Mouse (Mus musculus): ENCODE measurements around the gene Usp7. TPM values are rescaled to one million over a fixed set of nuclear protein-coding genes. Genes with fewer than 3 reads are reported as not detected.

The Usp7 gene
- polyA plus RNA-seq, 1 experiment from 2014 or later, result 22.7 TPM

- Histone ChIP-seq H3K4me3 (replicated peaks; ENCODE audit: low read depth, low read length) (peak overlapping the region; percentile 59), H3K4me2 (ENCODE audit: low read length) (peak overlapping the region; percentile 84), H3K4me1 (replicated peaks; ENCODE audit: insufficient read depth, low read length) (peaks cover 24% of the 10 kb centered on the region), H3K27me3 (ENCODE audit: insufficient read depth, low read length) (no peaks in the 10 kb centered on the region), H3K27ac (peak overlapping the region; percentile 85), H3K36me3 (ENCODE audit: insufficient read depth, low read length) (no peaks in the 10 kb centered on the region), H3K9ac (ENCODE audit: low read depth, low read length) (0 out of 2 replicates have a peak overlapping the region, but pooled peaks have one; percentile 13), H3K9me3 (replicated peaks; ENCODE audit: low read length) (no peaks in the 10 kb centered on the region)
- ATAC-seq (replicated peaks; ENCODE audit: low FRiP score, low read depth) (no peak), DNase-seq (ENCODE audit: low spot score) (peak; percentile 39)
- no peak for TF ChIP-seq CTCF (IDR thresholded peaks at IDR 0.05; ENCODE audit: low read depth)
- WGBS, result 14% methylated on average over 14 of the region's 15 CpGs
These were observed 121.8 kb downstream of the Usp7 start for GRCm38 (mm10) chr16:8670041-8671035.

- DNase-seq (ENCODE audit: low spot score) (no peak), ATAC-seq (replicated peaks; ENCODE audit: low FRiP score, low read depth) (no peak)
- Histone ChIP-seq H3K4me2 (ENCODE audit: low read length) (peak overlapping the region; percentile 84; the same call in 1 of the 2 replicates), H3K4me1 (replicated peaks; ENCODE audit: insufficient read depth, low read length) (peaks cover 24% of the 10 kb centered on the region), H3K4me3 (replicated peaks; ENCODE audit: low read depth, low read length) (no peak overlapping the region), H3K9ac (ENCODE audit: low read depth, low read length) (no peak overlapping the region), H3K9me3 (replicated peaks; ENCODE audit: low read length) (no peaks in the 10 kb centered on the region), H3K36me3 (ENCODE audit: insufficient read depth, low read length) (no peaks in the 10 kb centered on the region), H3K27me3 (ENCODE audit: insufficient read depth, low read length) (no peaks in the 10 kb centered on the region), H3K27ac (no peak overlapping the region)
- WGBS, result 57% methylated on average over 5 of the region's 5 CpGs
- no peak for TF ChIP-seq CTCF (IDR thresholded peaks at IDR 0.05; ENCODE audit: low read depth)
These were observed 122.7 kb downstream of the Usp7 start for GRCm38 (mm10) chr16:8669432-8669831.

GRCm38 (mm10) chr16:8668386-8668785 lies 123.7 kb downstream of the Usp7 start:
- H3K4me3 ChIP-seq (replicated peaks; ENCODE audit: low read depth, low read length), result no peak overlapping the region
- no peaks in the 10 kb centered on the region for H3K27me3 ChIP-seq (ENCODE audit: insufficient read depth, low read length)
- H3K9ac ChIP-seq (ENCODE audit: low read depth, low read length), result no peak overlapping the region
- DNase-seq (ENCODE audit: low spot score) (no peak), ATAC-seq (replicated peaks; ENCODE audit: low FRiP score, low read depth) (no peak)
- WGBS, result 89% methylated on average over 2 of the region's 2 CpGs
- H3K36me3 ChIP-seq (ENCODE audit: insufficient read depth, low read length), result no peaks in the 10 kb centered on the region
- TF ChIP-seq CTCF (IDR thresholded peaks at IDR 0.05; ENCODE audit: low read depth), result no peak
- H3K27ac ChIP-seq, result no peak overlapping the region
- H3K9me3 ChIP-seq (replicated peaks; ENCODE audit: low read length), result no peaks in the 10 kb centered on the region
- no peak overlapping the region for H3K4me2 ChIP-seq (ENCODE audit: low read length)
- H3K4me1 ChIP-seq (replicated peaks; ENCODE audit: insufficient read depth, low read length), result peaks cover 24% of the 10 kb centered on the region

GRCm38 (mm10) chr16:8667814-8668213 lies 124.3 kb downstream of the Usp7 start:
- DNase-seq (ENCODE audit: low spot score) (no peak), ATAC-seq (replicated peaks; ENCODE audit: low FRiP score, low read depth) (no peak)
- no peaks in the 10 kb centered on the region for H3K9me3 ChIP-seq (replicated peaks; ENCODE audit: low read length)
- H3K27me3 ChIP-seq (ENCODE audit: insufficient read depth, low read length), result no peaks in the 10 kb centered on the region
- TF ChIP-seq CTCF (IDR thresholded peaks at IDR 0.05; ENCODE audit: low read depth), result no peak
- H3K4me1 ChIP-seq (replicated peaks; ENCODE audit: insufficient read depth, low read length), result peaks cover 24% of the 10 kb centered on the region
- WGBS, result 57% methylated on average over 4 of the region's 4 CpGs
- no peak overlapping the region for H3K9ac ChIP-seq (ENCODE audit: low read depth, low read length)
- no peak overlapping the region for H3K4me3 ChIP-seq (replicated peaks; ENCODE audit: low read depth, low read length)
- H3K36me3 ChIP-seq (ENCODE audit: insufficient read depth, low read length), result no peaks in the 10 kb centered on the region
- H3K4me2 ChIP-seq (ENCODE audit: low read length), result no peak overlapping the region; the same call in 1 of the 2 replicates
- peak overlapping the region; percentile 60; the same call in 1 of the 2 replicates for H3K27ac ChIP-seq

- no peak for TF ChIP-seq CTCF (IDR thresholded peaks at IDR 0.05; ENCODE audit: low read depth)
- Histone ChIP-seq H3K4me1 (replicated peaks; ENCODE audit: insufficient read depth, low read length) (peaks cover 24% of the 10 kb centered on the region), H3K4me3 (replicated peaks; ENCODE audit: low read depth, low read length) (no peak overlapping the region), H3K27me3 (ENCODE audit: insufficient read depth, low read length) (no peaks in the 10 kb centered on the region), H3K27ac (peak overlapping the region; percentile 60), H3K9me3 (replicated peaks; ENCODE audit: low read length) (no peaks in the 10 kb centered on the region), H3K4me2 (ENCODE audit: low read length) (no peak overlapping the region; the same call in 1 of the 2 replicates), H3K9ac (ENCODE audit: low read depth, low read length) (no peak overlapping the region), H3K36me3 (ENCODE audit: insufficient read depth, low read length) (0 out of 2 replicates have a peak, but pooled peaks cover 5% of the 10 kb centered on the region)
- DNase-seq (ENCODE audit: low spot score), result peak; percentile 39
- ATAC-seq (replicated peaks; ENCODE audit: low FRiP score, low read depth), result no peak
- WGBS, result 56% methylated on average over 7 of the region's 7 CpGs
These were observed 124.8 kb downstream of the Usp7 start for GRCm38 (mm10) chr16:8667261-8667660.

GRCm38 (mm10) chr16:8666452-8666851 lies 125.7 kb downstream of the Usp7 start:
- peaks cover 24% of the 10 kb centered on the region for H3K4me1 ChIP-seq (replicated peaks; ENCODE audit: insufficient read depth, low read length)
- no peak for TF ChIP-seq CTCF (IDR thresholded peaks at IDR 0.05; ENCODE audit: low read depth)
- H3K36me3 ChIP-seq (ENCODE audit: insufficient read depth, low read length), result peaks cover 11% of the 10 kb centered on the region; the same call in 1 of the 2 replicates
- H3K4me2 ChIP-seq (ENCODE audit: low read length), result no peak overlapping the region
- ATAC-seq (replicated peaks; ENCODE audit: low FRiP score, low read depth) (no peak), DNase-seq (ENCODE audit: low spot score) (peak; percentile 38)
- no peaks in the 10 kb centered on the region for H3K9me3 ChIP-seq (replicated peaks; ENCODE audit: low read length)
- WGBS, result 45% methylated on average over 2 of the region's 2 CpGs
- H3K27me3 ChIP-seq (ENCODE audit: insufficient read depth, low read length), result no peaks in the 10 kb centered on the region
- H3K4me3 ChIP-seq (replicated peaks; ENCODE audit: low read depth, low read length), result no peak overlapping the region
- no peak overlapping the region for H3K9ac ChIP-seq (ENCODE audit: low read depth, low read length)
- 0 out of 2 replicates have a peak overlapping the region, but pooled peaks have one; percentile 3 for H3K27ac ChIP-seq
